Mouse (Mus musculus): ENCODE measurements at regions not wholly inside any gene's neighbourhood (a gene's known extent, or its start where the extent isn't known, plus 50 kb on each side); places are given as distances from the start of the nearest gene placed in this dataset.

DNA sequence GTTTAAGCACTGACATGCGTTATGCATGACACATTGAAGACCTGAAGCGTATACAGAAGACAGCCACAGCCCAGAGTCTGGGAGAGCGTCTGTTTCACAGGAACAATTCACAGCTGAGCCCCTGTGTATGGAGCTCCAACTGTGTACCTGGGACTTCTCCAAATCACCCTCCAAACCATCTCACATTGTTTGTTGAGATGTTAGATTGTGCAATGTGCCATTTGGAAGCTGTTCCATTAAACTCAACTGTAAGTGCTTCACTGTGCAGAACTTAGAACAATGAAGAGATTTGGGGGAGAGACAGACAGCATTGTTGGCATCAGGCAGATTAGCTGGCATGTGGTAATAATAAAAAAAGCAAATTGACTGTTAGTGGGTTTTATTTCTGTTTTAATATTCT, 74.1 kb upstream of the Card11 start:
- Histone ChIP-seq H3K27me3 (ENCODE audit: control insufficient read depth, insufficient read depth, low read length) (no peaks in the 10 kb centered on the region), H3K4me1 (ENCODE audit: control insufficient read depth, insufficient read depth) (no peaks in the 10 kb centered on the region), H3K9ac (replicated peaks; ENCODE audit: low read depth, low read length) (no peak overlapping the region), H3K4me2 (ENCODE audit: low read depth, low read length) (no peak overlapping the region), H3K27ac (ENCODE audit: low read depth) (no peak overlapping the region), H3K4me3 (ENCODE audit: low read depth, low read length) (no peak overlapping the region), H3K36me3 (replicated peaks; ENCODE audit: control insufficient read depth, insufficient read depth, low read length) (no peaks in the 10 kb centered on the region), H3K9me3 (replicated peaks; ENCODE audit: control insufficient read depth, low read length) (0 out of 2 replicates have a peak, but pooled peaks cover 4% of the 10 kb centered on the region)
- no peak for TF ChIP-seq CTCF (IDR thresholded peaks at IDR 0.05; ENCODE audit: low read depth)
- TF ChIP-seq EP300 (IDR thresholded peaks at IDR 0.05; ENCODE audit: low read depth), result no peak
- 81% methylated on average over 3 of the region's 3 CpGs for WGBS
- ATAC-seq (ENCODE audit: insufficient read depth, low read depth) (no peak), DNase-seq (ENCODE audit: low spot score) (no peak)

DNA sequence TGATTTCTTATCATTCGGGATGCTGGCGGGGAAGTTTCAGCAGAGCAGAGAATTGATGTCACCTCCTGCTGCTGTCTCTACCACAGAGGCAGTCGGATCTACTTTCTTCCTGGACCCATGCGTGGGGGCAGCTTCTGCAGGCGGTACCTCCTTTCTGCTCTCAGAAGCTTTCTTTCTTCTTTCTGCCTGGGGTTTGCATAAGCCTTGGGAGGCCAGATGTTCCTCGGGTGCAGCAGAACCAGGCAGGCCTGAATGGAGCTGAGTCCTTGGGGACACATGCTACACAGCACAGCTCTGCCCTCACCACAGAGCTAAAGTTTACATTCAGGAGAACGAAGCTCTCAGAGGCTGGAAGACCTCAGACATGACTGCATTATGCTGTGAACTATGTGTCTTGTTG, 75.8 kb upstream of the Card11 start:
- ATAC-seq (ENCODE audit: insufficient read depth, low read depth) (no peak), DNase-seq (ENCODE audit: low spot score) (no peak)
- Histone ChIP-seq H3K9me3 (replicated peaks; ENCODE audit: control insufficient read depth, low read length) (no peaks in the 10 kb centered on the region), H3K4me1 (ENCODE audit: control insufficient read depth, insufficient read depth) (no peaks in the 10 kb centered on the region), H3K27me3 (ENCODE audit: control insufficient read depth, insufficient read depth, low read length) (no peaks in the 10 kb centered on the region), H3K4me2 (ENCODE audit: low read depth, low read length) (no peak overlapping the region), H3K36me3 (replicated peaks; ENCODE audit: control insufficient read depth, insufficient read depth, low read length) (no peaks in the 10 kb centered on the region), H3K4me3 (ENCODE audit: low read depth, low read length) (no peak overlapping the region), H3K9ac (replicated peaks; ENCODE audit: low read depth, low read length) (no peak overlapping the region), H3K27ac (ENCODE audit: low read depth) (no peak overlapping the region)
- WGBS, result 67% methylated on average over 7 of the region's 7 CpGs
- no peak for TF ChIP-seq CTCF (IDR thresholded peaks at IDR 0.05; ENCODE audit: low read depth)
- no peak for TF ChIP-seq EP300 (IDR thresholded peaks at IDR 0.05; ENCODE audit: low read depth)

- peak; percentile 29; the same call in 1 of the 2 replicates for TF ChIP-seq CTCF (IDR thresholded peaks at IDR 0.05; ENCODE audit: low read depth)
- no peak for TF ChIP-seq EP300 (IDR thresholded peaks at IDR 0.05; ENCODE audit: low read depth)
- ATAC-seq (ENCODE audit: insufficient read depth, low read depth), result no peak
These were observed 76.6 kb upstream of the Card11 start for GRCm38 (mm10) chr5:141076942-141077341.

DNA sequence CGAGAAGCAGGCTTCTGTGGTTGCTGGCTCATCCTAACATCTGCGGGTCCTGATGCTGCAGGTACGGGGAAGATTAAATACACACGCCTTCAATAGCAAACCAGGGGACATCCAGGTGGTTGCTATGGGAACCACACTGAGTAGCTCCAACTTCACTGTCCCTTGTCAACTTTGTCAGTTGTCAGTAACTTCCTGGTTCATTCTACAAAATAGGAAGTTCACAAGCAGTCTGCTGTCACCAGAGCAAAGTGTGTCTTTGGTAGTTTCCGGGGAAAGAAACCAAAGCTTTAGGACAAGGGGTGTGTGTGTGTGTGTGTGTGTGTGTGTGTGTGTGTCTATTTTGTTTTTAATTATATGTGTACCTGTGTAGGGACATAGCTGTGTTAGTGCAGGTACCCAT, 80.5 kb upstream of the Card11 start:
- TF ChIP-seq CTCF (IDR thresholded peaks at IDR 0.05; ENCODE audit: low read depth) (no peak), EP300 (IDR thresholded peaks at IDR 0.05; ENCODE audit: low read depth) (no peak)
- ATAC-seq (ENCODE audit: insufficient read depth, low read depth), result no peak
- Histone ChIP-seq H3K27ac (ENCODE audit: low read depth) (no peak overlapping the region), H3K4me2 (ENCODE audit: low read depth, low read length) (no peak overlapping the region), H3K27me3 (ENCODE audit: control insufficient read depth, insufficient read depth, low read length) (no peaks in the 10 kb centered on the region), H3K9ac (replicated peaks; ENCODE audit: low read depth, low read length) (no peak overlapping the region), H3K9me3 (replicated peaks; ENCODE audit: control insufficient read depth, low read length) (no peaks in the 10 kb centered on the region), H3K4me1 (ENCODE audit: control insufficient read depth, insufficient read depth) (no peaks in the 10 kb centered on the region), H3K36me3 (replicated peaks; ENCODE audit: control insufficient read depth, insufficient read depth, low read length) (no peaks in the 10 kb centered on the region), H3K4me3 (ENCODE audit: low read depth, low read length) (no peak overlapping the region)
- no peak for DNase-seq (ENCODE audit: low spot score)
- WGBS, result 77% methylated on average over 5 of the region's 5 CpGs

More at GRCm38 (mm10) chr5:141076942-141077341, 76.6 kb upstream of the Card11 start:
- no peak for DNase-seq (ENCODE audit: low spot score)
- no peaks in the 10 kb centered on the region for H3K9me3 ChIP-seq (replicated peaks; ENCODE audit: control insufficient read depth, low read length)
- WGBS, result 89% methylated on average over 2 of the region's 2 CpGs
- no peak overlapping the region for H3K4me3 ChIP-seq (ENCODE audit: low read depth, low read length)
- H3K4me1 ChIP-seq (ENCODE audit: control insufficient read depth, insufficient read depth), result no peaks in the 10 kb centered on the region
- H3K4me2 ChIP-seq (ENCODE audit: low read depth, low read length), result no peak overlapping the region
- no peak overlapping the region for H3K9ac ChIP-seq (replicated peaks; ENCODE audit: low read depth, low read length)
- H3K27ac ChIP-seq (ENCODE audit: low read depth), result no peak overlapping the region
- H3K27me3 ChIP-seq (ENCODE audit: control insufficient read depth, insufficient read depth, low read length), result no peaks in the 10 kb centered on the region
- H3K36me3 ChIP-seq (replicated peaks; ENCODE audit: control insufficient read depth, insufficient read depth, low read length), result no peaks in the 10 kb centered on the region

DNA sequence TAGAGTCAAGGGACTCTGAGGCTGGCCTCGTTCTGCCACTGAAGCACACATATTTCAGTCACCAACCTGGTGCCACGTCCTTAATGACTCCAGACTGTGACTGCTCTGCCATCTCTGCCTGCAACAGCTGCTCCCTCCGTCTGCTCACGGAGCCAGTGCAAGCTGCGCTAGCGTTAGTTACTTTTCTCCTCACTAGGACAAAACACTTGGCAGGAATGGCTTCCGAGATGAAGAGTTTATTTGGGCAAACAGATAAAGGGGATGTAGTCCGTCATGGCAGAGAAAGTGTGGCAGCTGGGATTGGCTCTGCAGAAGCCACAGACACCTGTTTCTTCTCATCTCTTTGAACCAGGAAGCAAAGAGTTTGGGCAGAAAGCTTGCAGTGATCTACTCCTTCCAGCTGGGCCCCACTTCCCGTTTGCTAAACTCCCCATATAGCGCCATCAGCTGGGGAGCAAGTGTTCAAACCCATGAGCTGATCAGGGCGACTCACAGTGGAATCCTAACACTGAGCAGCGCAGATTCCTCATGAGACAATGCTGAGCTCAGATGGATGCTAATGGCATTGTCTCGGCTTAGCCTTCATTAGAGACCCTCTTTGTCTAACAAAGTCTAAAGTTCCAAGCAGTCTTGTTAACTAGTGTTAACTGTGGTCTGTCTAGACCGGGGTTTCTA, 83.8 kb upstream of the Card11 start:
- Histone ChIP-seq H3K9ac (replicated peaks; ENCODE audit: low read depth, low read length) (no peak overlapping the region), H3K9me3 (replicated peaks; ENCODE audit: control insufficient read depth, low read length) (no peaks in the 10 kb centered on the region), H3K4me2 (ENCODE audit: low read depth, low read length) (no peak overlapping the region), H3K36me3 (replicated peaks; ENCODE audit: control insufficient read depth, insufficient read depth, low read length) (no peaks in the 10 kb centered on the region), H3K27ac (ENCODE audit: low read depth) (no peak overlapping the region), H3K4me3 (ENCODE audit: low read depth, low read length) (no peak overlapping the region), H3K4me1 (ENCODE audit: control insufficient read depth, insufficient read depth) (no peaks in the 10 kb centered on the region), H3K27me3 (ENCODE audit: control insufficient read depth, insufficient read depth, low read length) (no peaks in the 10 kb centered on the region)
- ATAC-seq (ENCODE audit: insufficient read depth, low read depth) (no peak), DNase-seq (ENCODE audit: low spot score) (no peak)
- TF ChIP-seq CTCF (IDR thresholded peaks at IDR 0.05; ENCODE audit: low read depth), result no peak
- WGBS, result 82% methylated on average over 14 of the region's 14 CpGs

DNA sequence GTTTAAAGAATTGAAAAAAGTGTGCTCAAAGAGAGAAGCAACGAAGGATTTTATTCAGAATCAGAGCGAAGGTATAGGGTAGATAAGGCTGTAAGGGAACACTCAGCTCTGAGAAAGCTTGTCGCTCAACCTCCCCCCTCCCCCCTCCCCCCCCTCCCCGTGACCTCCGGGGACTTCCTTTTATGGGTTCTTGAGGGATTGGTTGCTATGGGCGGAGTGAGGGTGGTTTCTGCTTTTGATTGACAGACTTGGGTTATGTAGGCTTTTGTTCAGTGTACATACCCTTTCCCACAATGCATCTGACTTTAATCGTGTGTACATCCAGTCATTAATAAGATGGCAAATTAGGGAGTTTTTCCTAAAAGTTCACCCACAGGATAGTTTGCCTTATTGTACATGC, 84.4 kb upstream of the Card11 start:
- no peak overlapping the region for H3K4me3 ChIP-seq (ENCODE audit: low read depth, low read length)
- no peaks in the 10 kb centered on the region for H3K9me3 ChIP-seq (replicated peaks; ENCODE audit: control insufficient read depth, low read length)
- no peak for ATAC-seq (ENCODE audit: insufficient read depth, low read depth)
- H3K4me1 ChIP-seq (ENCODE audit: control insufficient read depth, insufficient read depth), result no peaks in the 10 kb centered on the region
- no peak for DNase-seq (ENCODE audit: low spot score)
- no peak overlapping the region for H3K27ac ChIP-seq (ENCODE audit: low read depth)
- TF ChIP-seq EP300 (IDR thresholded peaks at IDR 0.05; ENCODE audit: low read depth) (no peak), CTCF (IDR thresholded peaks at IDR 0.05; ENCODE audit: low read depth) (no peak)
- 42% methylated on average over 5 of the region's 7 CpGs for WGBS
- no peaks in the 10 kb centered on the region for H3K27me3 ChIP-seq (ENCODE audit: control insufficient read depth, insufficient read depth, low read length)
- no peaks in the 10 kb centered on the region for H3K36me3 ChIP-seq (replicated peaks; ENCODE audit: control insufficient read depth, insufficient read depth, low read length)
- no peak overlapping the region for H3K9ac ChIP-seq (replicated peaks; ENCODE audit: low read depth, low read length)
- H3K4me2 ChIP-seq (ENCODE audit: low read depth, low read length), result no peak overlapping the region

All from heart, postnatal 0 days (tissue).